Mouse (Mus musculus) hindbrain, embryonic 10.5 days (tissue): ENCODE results near the gene Atp9a. TPM values are rescaled to one million over a fixed set of nuclear protein-coding genes. Genes with fewer than 3 reads are reported as not detected.

Source experiments
- DNase-seq: peaks from one replicate; pipeline ENCODE4 v3.0.0-alpha.2; 2017; ENCODE audit warnings: low spot score
- H3K27ac ChIP-seq: fragments of 300-500 bp; sonication (generic); 2 replicates; pipeline ENCODE4 v1.5.1; 2016; ENCODE audit warnings: mild to moderate bottlenecking, moderate library complexity
- H3K27me3 ChIP-seq: fragments of 300-500 bp; sonication (generic); 2 replicates; pipeline ENCODE4 v1.6.1; 2016; ENCODE audit warnings: mild to moderate bottlenecking; ENCODE audit not compliant: poor library complexity, insufficient read depth, severe bottlenecking
- H3K36me3 ChIP-seq: fragments of 300-500 bp; sonication (generic); 2 replicates; pipeline ENCODE4 v1.6.1; 2016; ENCODE audit warnings: mild to moderate bottlenecking, moderate library complexity
- H3K4me1 ChIP-seq: fragments of 300-500 bp; sonication (generic); replicated peaks from 2 replicates; pipeline ENCODE4 v1.6.1; 2016; ENCODE audit warnings: mild to moderate bottlenecking
- H3K4me3 ChIP-seq: fragments of 300-500 bp; sonication (generic); 2 replicates; pipeline ENCODE4 v1.5.1; 2016; ENCODE audit warnings: mild to moderate bottlenecking, moderate library complexity
- H3K9me3 ChIP-seq: fragments of 300-500 bp; sonication (generic); 2 replicates; pipeline ENCODE4 v1.6.1; 2016; ENCODE audit warnings: mild to moderate bottlenecking, moderate library complexity
- WGBS: fragments of 180-500 bp; shearing (Covaris S2); methylation state at CpG from one replicate; pipeline ENCODE4 v1.1.7; 2016; 5-methylcytosine and 5-hydroxymethylcytosine counted together
- polyA plus RNA-seq: library from polyadenylated mRNA; unstranded; fragments of >200 nt; fragmentation: Nextera tagmentation; extraction: Ambion mirVana; gene quantifications from 2 replicates; pipeline ENCODE4 v1.2.1, GENCODE M21; 2016

Gene Atp9a
- polyA plus RNA-seq, 1 experiment from 2014 or later: 20.1 TPM

- 63% methylated on average over 8 of the region's 8 CpGs for WGBS
- Histone ChIP-seq H3K4me1 (peaks cover 42% of the 10 kb centered on the region), H3K27me3 (no peaks in the 10 kb centered on the region), H3K4me3 (no peak overlapping the region), H3K9me3 (no peaks in the 10 kb centered on the region), H3K27ac (peak overlapping the region; percentile 53; the same call in 1 of the 2 replicates), H3K36me3 (no peaks in the 10 kb centered on the region)
- peak; percentile 17 for DNase-seq
These were observed 11.0 kb downstream of the Atp9a start for GRCm38 (mm10) chr2:168731258-168731657.

- no peaks in the 10 kb centered on the region for H3K9me3 ChIP-seq
- 79% methylated on average over 12 of the region's 12 CpGs for WGBS
- peaks cover 50% of the 10 kb centered on the region for H3K4me1 ChIP-seq
- no peaks in the 10 kb centered on the region for H3K27me3 ChIP-seq
- H3K4me3 ChIP-seq: no peak overlapping the region
- H3K36me3 ChIP-seq: no peaks in the 10 kb centered on the region
- no peak for DNase-seq
- H3K27ac ChIP-seq: no peak overlapping the region
These were observed 12.5 kb downstream of the Atp9a start for GRCm38 (mm10) chr2:168729736-168730135.

- DNase-seq: no peak
- H3K27me3 ChIP-seq: no peaks in the 10 kb centered on the region
- H3K9me3 ChIP-seq: no peaks in the 10 kb centered on the region
- no peak overlapping the region for H3K4me3 ChIP-seq
- H3K4me1 ChIP-seq: peaks cover 42% of the 10 kb centered on the region
- no peak overlapping the region for H3K27ac ChIP-seq
- WGBS: 92% methylated on average over 12 of the region's 12 CpGs
- H3K36me3 ChIP-seq: no peaks in the 10 kb centered on the region
These were observed 14.2 kb downstream of the Atp9a start for GRCm38 (mm10) chr2:168728045-168728444.

GRCm38 (mm10) chr2:168726007-168726406 is 16.2 kb downstream of the Atp9a start:
- Histone ChIP-seq H3K4me3 (no peak overlapping the region), H3K9me3 (no peaks in the 10 kb centered on the region), H3K27me3 (no peaks in the 10 kb centered on the region), H3K36me3 (no peaks in the 10 kb centered on the region), H3K4me1 (peaks cover 29% of the 10 kb centered on the region), H3K27ac (no peak overlapping the region; the same call in 1 of the 2 replicates)
- WGBS: 44% methylated on average over 6 of the region's 6 CpGs
- DNase-seq: peak; percentile 77

- Histone ChIP-seq H3K4me3 (no peak overlapping the region), H3K4me1 (peaks cover 28% of the 10 kb centered on the region), H3K9me3 (no peaks in the 10 kb centered on the region), H3K27me3 (no peaks in the 10 kb centered on the region), H3K36me3 (no peaks in the 10 kb centered on the region), H3K27ac (no peak overlapping the region)
- WGBS: 91% methylated on average over 14 of the region's 14 CpGs
- DNase-seq: no peak
These were observed 20.9 kb downstream of the Atp9a start for GRCm38 (mm10) chr2:168721313-168721712.

GRCm38 (mm10) chr2:168719742-168720141 is 22.5 kb downstream of the Atp9a start:
- Histone ChIP-seq H3K27ac (no peak overlapping the region), H3K27me3 (no peaks in the 10 kb centered on the region), H3K36me3 (no peaks in the 10 kb centered on the region), H3K9me3 (no peaks in the 10 kb centered on the region), H3K4me1 (peaks cover 21% of the 10 kb centered on the region), H3K4me3 (no peak overlapping the region)
- DNase-seq: no peak
- 67% methylated on average over 4 of the region's 4 CpGs for WGBS

- no peak for DNase-seq
- no peaks in the 10 kb centered on the region for H3K9me3 ChIP-seq
- H3K27ac ChIP-seq: 0 out of 2 replicates have a peak overlapping the region, but pooled peaks have one; percentile 45
- 83% methylated on average over 10 of the region's 10 CpGs for WGBS
- no peaks in the 10 kb centered on the region for H3K27me3 ChIP-seq
- no peak overlapping the region for H3K4me3 ChIP-seq
- H3K4me1 ChIP-seq: peaks cover 21% of the 10 kb centered on the region
- no peaks in the 10 kb centered on the region for H3K36me3 ChIP-seq
These were observed 23.5 kb downstream of the Atp9a start for GRCm38 (mm10) chr2:168718735-168719134.

GRCm38 (mm10) chr2:168718267-168718666 is 23.9 kb downstream of the Atp9a start:
- H3K4me3 ChIP-seq: no peak overlapping the region
- H3K4me1 ChIP-seq: peaks cover 21% of the 10 kb centered on the region
- no peaks in the 10 kb centered on the region for H3K9me3 ChIP-seq
- no peaks in the 10 kb centered on the region for H3K27me3 ChIP-seq
- no peak for DNase-seq
- 82% methylated on average over 2 of the region's 2 CpGs for WGBS
- H3K36me3 ChIP-seq: no peaks in the 10 kb centered on the region
- H3K27ac ChIP-seq: no peak overlapping the region

- Histone ChIP-seq H3K27ac (peak overlapping the region; percentile 30; the same call in 1 of the 2 replicates), H3K27me3 (no peaks in the 10 kb centered on the region), H3K9me3 (no peaks in the 10 kb centered on the region), H3K4me1 (peaks cover 23% of the 10 kb centered on the region; the same call in 1 of the 2 replicates), H3K36me3 (peaks cover 14% of the 10 kb centered on the region; the same call in 1 of the 2 replicates), H3K4me3 (no peak overlapping the region)
- 84% methylated on average over 20 of the region's 20 CpGs for WGBS
- no peak for DNase-seq
These were observed 29.7 kb downstream of the Atp9a start for GRCm38 (mm10) chr2:168712199-168713176.

- H3K36me3 ChIP-seq: peaks cover 19% of the 10 kb centered on the region
- H3K9me3 ChIP-seq: no peaks in the 10 kb centered on the region
- no peak overlapping the region for H3K27ac ChIP-seq
- peaks cover 10% of the 10 kb centered on the region; the same call in 1 of the 2 replicates for H3K4me1 ChIP-seq
- H3K4me3 ChIP-seq: no peak overlapping the region
- 80% methylated on average over 3 of the region's 3 CpGs for WGBS
- no peaks in the 10 kb centered on the region for H3K27me3 ChIP-seq
- DNase-seq: no peak
These were observed 31.2 kb downstream of the Atp9a start for GRCm38 (mm10) chr2:168710979-168711378.

- H3K4me3 ChIP-seq: no peak overlapping the region
- peaks cover 30% of the 10 kb centered on the region for H3K36me3 ChIP-seq
- peaks cover 9% of the 10 kb centered on the region; the same call in 1 of the 2 replicates for H3K4me1 ChIP-seq
- no peaks in the 10 kb centered on the region for H3K27me3 ChIP-seq
- no peak overlapping the region for H3K27ac ChIP-seq
- H3K9me3 ChIP-seq: no peaks in the 10 kb centered on the region
- WGBS: 43% methylated on average over 9 of the region's 9 CpGs
- peak; percentile 25 for DNase-seq
These were observed 34.4 kb downstream of the Atp9a start for GRCm38 (mm10) chr2:168707766-168708165.

GRCm38 (mm10) chr2:168702266-168702665 is 39.9 kb downstream of the Atp9a start:
- Histone ChIP-seq H3K36me3 (peaks cover 42% of the 10 kb centered on the region), H3K4me1 (peaks cover 18% of the 10 kb centered on the region), H3K27ac (peak overlapping the region; percentile 80), H3K27me3 (no peaks in the 10 kb centered on the region), H3K4me3 (no peak overlapping the region), H3K9me3 (peaks cover 4% of the 10 kb centered on the region; the same call in 1 of the 2 replicates)
- peak; percentile 27 for DNase-seq
- WGBS: 37% methylated on average over 13 of the region's 13 CpGs

GRCm38 (mm10) chr2:168695027-168695403 is 47.2 kb downstream of the Atp9a start:
- 0 out of 2 replicates have a peak, but pooled peaks cover 3% of the 10 kb centered on the region for H3K27me3 ChIP-seq
- peaks cover 22% of the 10 kb centered on the region for H3K36me3 ChIP-seq
- H3K4me3 ChIP-seq: no peak overlapping the region
- 82% methylated on average over 7 of the region's 7 CpGs for WGBS
- H3K27ac ChIP-seq: peak overlapping the region; percentile 85
- no peak for DNase-seq
- peaks cover 28% of the 10 kb centered on the region for H3K4me1 ChIP-seq
- H3K9me3 ChIP-seq: no peaks in the 10 kb centered on the region
